Mouse (Mus musculus) forebrain, postnatal 0 days (tissue): ENCODE data around the gene Evc2. TPM values are rescaled to one million over a fixed set of nuclear protein-coding genes. Genes with fewer than 3 reads are reported as not detected.

Source experiments
- ATAC-seq: fragments of 200-750 bp; cut with Nextera tagmentation; 2 replicates; pipeline ENCODE4 v1.8.0; 2017; ENCODE audit warnings: mild to moderate bottlenecking, moderate library complexity
- DNase-seq: peaks from one replicate; pipeline ENCODE4 v3.0.0-alpha.2; 2015
- H3K27ac ChIP-seq: fragments of 300-500 bp; sonication (generic); 2 replicates; pipeline ENCODE4 v1.5.1; 2014; ENCODE audit warnings: low read depth, mild to moderate bottlenecking, antibody characterized with exemption, low read length, moderate library complexity, mixed read lengths
- H3K27me3 ChIP-seq: fragments of 300-500 bp; sonication (generic); 2 replicates; pipeline ENCODE4 v1.6.1; 2014; ENCODE audit warnings: mild to moderate bottlenecking, low read length, mixed read lengths; ENCODE audit not compliant: insufficient read depth
- H3K36me3 ChIP-seq: fragments of 300-500 bp; sonication (generic); 2 replicates; pipeline ENCODE4 v1.6.1; 2014; ENCODE audit warnings: mild to moderate bottlenecking, moderate library complexity; ENCODE audit not compliant: insufficient read depth
- H3K4me1 ChIP-seq: fragments of 300-500 bp; sonication (generic); 2 replicates; pipeline ENCODE4 v1.6.1; 2014; ENCODE audit warnings: antibody characterized with exemption; ENCODE audit not compliant: insufficient read depth
- H3K4me2 ChIP-seq: fragments of 300-500 bp; sonication (generic); 2 replicates; pipeline ENCODE4 v1.6.1; 2014; ENCODE audit warnings: low read depth, mild to moderate bottlenecking, moderate library complexity
- H3K4me3 ChIP-seq: fragments of 300-500 bp; sonication (generic); 2 replicates; pipeline ENCODE4 v1.5.1; 2014; ENCODE audit warnings: low read depth, low read length, mixed read lengths
- H3K9ac ChIP-seq: fragments of 300-500 bp; sonication (generic); 2 replicates; pipeline ENCODE4 v1.6.1; 2014; ENCODE audit warnings: mild to moderate bottlenecking
- H3K9me3 ChIP-seq: fragments of 300-500 bp; sonication (generic); 2 replicates; pipeline ENCODE4 v1.6.1; 2016; ENCODE audit warnings: low read length
- CTCF ChIP-seq: sonication (generic); IDR thresholded peaks from 2 replicates; pipeline ENCODE4 v1.5.1; 2016; ENCODE audit warnings: antibody characterized with exemption, control low read depth, low read depth
- WGBS: fragments of 180-500 bp; shearing (Covaris S2); extraction: QIAGEN DNeasy Blood & Tissue Kit; methylation state at CpG from one replicate; pipeline ENCODE4 v1.1.7; 2014; 5-methylcytosine and 5-hydroxymethylcytosine counted together
- polyA plus RNA-seq: library from polyadenylated mRNA; unstranded; fragments of >200 nt; fragmentation: Nextera tagmentation; extraction: Ambion mirVana; gene quantifications from 2 replicates; pipeline ENCODE4 v1.2.1, GENCODE M21; 2015
- total RNA-seq: library from RNA; depleted of rRNA; stranded (reverse); fragments of >200 nt; gene quantifications from 2 replicates; pipeline ENCODE4 v1.2.3, GENCODE M21; 2014

Gene Evc2
- total and polyA plus RNA-seq, 2 experiments from 2014 or later: 2.8 to 4.8 TPM

GRCm38 (mm10) chr5:37442767-37443166 lies 104.5 kb downstream of the Evc2 start:
- Histone ChIP-seq H3K9ac (no peak overlapping the region), H3K36me3 (no peaks in the 10 kb centered on the region; the same call in 1 of the 2 replicates), H3K27ac (no peak overlapping the region), H3K4me1 (no peaks in the 10 kb centered on the region), H3K27me3 (no peaks in the 10 kb centered on the region), H3K4me3 (no peak overlapping the region), H3K4me2 (no peak overlapping the region), H3K9me3 (peaks cover 3% of the 10 kb centered on the region; the same call in 1 of the 2 replicates)
- DNase-seq (no peak), ATAC-seq (no peak)
- TF ChIP-seq CTCF: no peak
- 79% methylated on average over 2 of the region's 2 CpGs for WGBS

GRCm38 (mm10) chr5:37447546-37447945 lies 109.2 kb downstream of the Evc2 start:
- WGBS: 90% methylated on average over 3 of the region's 3 CpGs
- Histone ChIP-seq H3K4me1 (no peaks in the 10 kb centered on the region), H3K36me3 (no peaks in the 10 kb centered on the region; the same call in 1 of the 2 replicates), H3K9ac (no peak overlapping the region), H3K27me3 (no peaks in the 10 kb centered on the region), H3K4me3 (no peak overlapping the region), H3K9me3 (peaks cover 3% of the 10 kb centered on the region; the same call in 1 of the 2 replicates), H3K4me2 (no peak overlapping the region), H3K27ac (no peak overlapping the region)
- ATAC-seq (no peak), DNase-seq (no peak)
- no peak for TF ChIP-seq CTCF

- DNase-seq: no peak
- peaks cover 7% of the 10 kb centered on the region; the same call in 1 of the 2 replicates for H3K9me3 ChIP-seq
- WGBS: 62% methylated on average over 2 of the region's 2 CpGs
Measured at GRCm38 (mm10) chr5:37456590-37456989, 118.3 kb downstream of the Evc2 start.

GRCm38 (mm10) chr5:37457191-37457590 lies 118.9 kb downstream of the Evc2 start:
- no peaks in the 10 kb centered on the region for H3K4me1 ChIP-seq
- H3K4me2 ChIP-seq: no peak overlapping the region
- H3K4me3 ChIP-seq: no peak overlapping the region
- no peak overlapping the region for H3K9ac ChIP-seq
- TF ChIP-seq CTCF: no peak
- no peak for DNase-seq
- peaks cover 7% of the 10 kb centered on the region; the same call in 1 of the 2 replicates for H3K36me3 ChIP-seq
- ATAC-seq: no peak
- no peak overlapping the region for H3K27ac ChIP-seq
- WGBS: 87% methylated on average over 5 of the region's 5 CpGs
- peaks cover 7% of the 10 kb centered on the region; the same call in 1 of the 2 replicates for H3K9me3 ChIP-seq
- H3K27me3 ChIP-seq: no peaks in the 10 kb centered on the region

More at GRCm38 (mm10) chr5:37456590-37456989, 118.3 kb downstream of the Evc2 start:
- H3K27ac ChIP-seq: no peak overlapping the region
- H3K4me1 ChIP-seq: no peaks in the 10 kb centered on the region
- H3K36me3 ChIP-seq: peaks cover 7% of the 10 kb centered on the region; the same call in 1 of the 2 replicates
- ATAC-seq: no peak
- no peak overlapping the region for H3K4me2 ChIP-seq
- no peak for TF ChIP-seq CTCF
- no peaks in the 10 kb centered on the region for H3K27me3 ChIP-seq
- no peak overlapping the region for H3K4me3 ChIP-seq
- no peak overlapping the region for H3K9ac ChIP-seq

- no peak for TF ChIP-seq CTCF
- WGBS: 88% methylated on average over 2 of the region's 2 CpGs
- no peak overlapping the region for H3K4me2 ChIP-seq
- no peak overlapping the region for H3K9ac ChIP-seq
- peaks cover 7% of the 10 kb centered on the region; the same call in 1 of the 2 replicates for H3K9me3 ChIP-seq
- H3K4me3 ChIP-seq: no peak overlapping the region
- peaks cover 7% of the 10 kb centered on the region; the same call in 1 of the 2 replicates for H3K36me3 ChIP-seq
- H3K4me1 ChIP-seq: no peaks in the 10 kb centered on the region
- no peak overlapping the region for H3K27ac ChIP-seq
- ATAC-seq (no peak), DNase-seq (no peak)
- H3K27me3 ChIP-seq: no peaks in the 10 kb centered on the region
Measured at GRCm38 (mm10) chr5:37457831-37458230, 119.5 kb downstream of the Evc2 start.

GRCm38 (mm10) chr5:37458236-37458635 lies 119.9 kb downstream of the Evc2 start:
- Histone ChIP-seq H3K36me3 (peaks cover 7% of the 10 kb centered on the region; the same call in 1 of the 2 replicates), H3K27me3 (no peaks in the 10 kb centered on the region), H3K4me1 (no peaks in the 10 kb centered on the region), H3K9ac (no peak overlapping the region), H3K4me3 (no peak overlapping the region), H3K27ac (no peak overlapping the region), H3K4me2 (no peak overlapping the region), H3K9me3 (peaks cover 7% of the 10 kb centered on the region; the same call in 1 of the 2 replicates)
- no peak for DNase-seq
- ATAC-seq: no peak
- WGBS: 89% methylated on average over 2 of the region's 2 CpGs
- TF ChIP-seq CTCF: no peak

- no peak for TF ChIP-seq CTCF
- DNase-seq (peak; percentile 56), ATAC-seq (no peak)
- Histone ChIP-seq H3K4me1 (no peaks in the 10 kb centered on the region), H3K4me2 (no peak overlapping the region), H3K36me3 (no peaks in the 10 kb centered on the region), H3K9ac (no peak overlapping the region), H3K4me3 (no peak overlapping the region), H3K9me3 (no peaks in the 10 kb centered on the region), H3K27ac (no peak overlapping the region), H3K27me3 (no peaks in the 10 kb centered on the region)
- WGBS: 48% methylated on average over 10 of the region's 10 CpGs
Measured at GRCm38 (mm10) chr5:37465461-37465860, 127.2 kb downstream of the Evc2 start.

GRCm38 (mm10) chr5:37467646-37468045 lies 129.3 kb downstream of the Evc2 start:
- no peak for TF ChIP-seq CTCF
- WGBS: 85% methylated on average over 2 of the region's 2 CpGs
- H3K9ac ChIP-seq: no peak overlapping the region

More at GRCm38 (mm10) chr5:37467646-37468045, 129.3 kb downstream of the Evc2 start:
- Histone ChIP-seq H3K9me3 (no peaks in the 10 kb centered on the region), H3K4me1 (no peaks in the 10 kb centered on the region), H3K36me3 (no peaks in the 10 kb centered on the region), H3K27ac (no peak overlapping the region), H3K4me2 (no peak overlapping the region), H3K4me3 (no peak overlapping the region), H3K27me3 (no peaks in the 10 kb centered on the region)
- no peak for ATAC-seq
- no peak for DNase-seq
